Mouse (Mus musculus) bone marrow, adult 2 months (tissue): ENCODE results near the gene Tubgcp2. TPM values are rescaled to one million over a fixed set of nuclear protein-coding genes. Genes with fewer than 3 reads are reported as not detected.

Source experiments
- H3K27ac ChIP-seq: fragments of 200-500 bp; 2 replicates; pipeline ENCODE4 v1.5.1; 2012; ENCODE audit warnings: low read depth, mild to moderate bottlenecking, control low read depth, inconsistent platforms, low read length; ENCODE audit not compliant: control insufficient read depth, poor library complexity, insufficient read depth
- H3K4me1 ChIP-seq: fragments of 200-500 bp; 2 replicates; pipeline ENCODE4 v1.6.1; 2011; ENCODE audit warnings: low read length; ENCODE audit not compliant: control insufficient read depth, insufficient read depth
- H3K4me3 ChIP-seq: fragments of 200-500 bp; replicated peaks from 2 replicates; pipeline ENCODE3; 2011; ENCODE audit warnings: mild to moderate bottlenecking, low read depth, low read length, control low read depth; ENCODE audit not compliant: control insufficient read depth
- CTCF ChIP-seq: fragments of 200-500 bp; IDR thresholded peaks from 2 replicates; pipeline ENCODE4 v1.5.1; 2011; ENCODE audit warnings: low read length, control low read depth; ENCODE audit not compliant: control insufficient read depth, insufficient read depth
- POLR2A ChIP-seq: fragments of 200-500 bp; IDR thresholded peaks from 2 replicates; pipeline ENCODE4 v1.6.1; 2011; ENCODE audit warnings: low read depth, mild to moderate bottlenecking, control low read depth, low read length, borderline replicate concordance; ENCODE audit not compliant: control insufficient read depth
- WGBS: fragments of 180-500 bp; shearing (Covaris S2); methylation state at CpG from one replicate; pipeline ENCODE4 v1.1.7; 2018; 5-methylcytosine and 5-hydroxymethylcytosine counted together
- polyA plus RNA-seq: library from polyadenylated mRNA; stranded (reverse); fragments of >200 nt; gene quantifications from 2 replicates; pipeline ENCODE4 v1.2.4, GENCODE M21; 2011; ENCODE audit warnings: low replicate concordance; ENCODE audit not compliant: missing spikeins, insufficient read depth, insufficient read length

The Tubgcp2 gene
- polyA plus RNA-seq, 1 experiment: 17.5 TPM

DNA sequence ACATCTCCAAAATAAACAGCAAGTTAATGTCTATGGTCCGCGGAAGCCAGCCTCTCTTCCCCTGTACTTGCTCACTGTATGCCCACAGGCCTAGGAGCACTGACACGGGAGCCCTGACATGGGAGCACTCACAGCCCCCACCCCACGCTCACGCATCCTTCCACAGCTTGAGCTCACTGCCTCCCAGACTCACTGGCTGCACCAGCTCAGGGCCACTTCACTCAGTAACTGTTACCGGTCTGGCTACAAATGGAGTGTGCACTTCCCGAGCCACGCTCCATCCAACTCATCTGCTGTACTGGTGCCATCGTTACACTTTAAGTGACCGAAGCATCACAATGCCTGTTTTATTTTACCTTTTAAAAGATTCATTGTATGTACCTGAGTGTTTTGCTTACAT lies 4.1 kb downstream of the Tubgcp2 start:
- WGBS: 93% methylated on average over 10 of the region's 10 CpGs
- Histone ChIP-seq H3K27ac (no peak overlapping the region), H3K4me3 (no peak overlapping the region), H3K4me1 (no peaks in the 10 kb centered on the region)
- TF ChIP-seq CTCF (no peak), POLR2A (no peak)

DNA sequence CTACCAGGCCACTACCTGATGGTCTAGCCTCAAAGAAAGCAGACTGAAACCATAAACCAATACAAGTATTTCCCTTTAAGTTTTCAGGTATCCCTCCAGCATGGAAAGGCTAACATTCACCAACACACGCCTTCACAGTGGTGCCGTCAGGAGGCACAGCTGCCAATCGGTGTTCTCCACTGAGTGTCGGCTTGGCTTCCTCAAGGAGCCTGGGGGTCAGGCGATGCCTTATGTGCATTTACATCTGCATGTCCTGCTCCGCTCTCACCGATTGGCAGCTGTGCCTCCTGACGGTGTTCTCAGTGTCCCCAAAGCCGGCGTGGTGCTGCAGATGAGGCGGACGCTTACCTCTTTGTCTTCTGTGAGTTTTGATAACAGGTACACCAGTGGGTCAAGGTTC lies 4.7 kb downstream of the Tubgcp2 start:
- 94% methylated on average over 12 of the region's 12 CpGs for WGBS
- Histone ChIP-seq H3K4me1 (no peaks in the 10 kb centered on the region), H3K4me3 (no peak overlapping the region), H3K27ac (no peak overlapping the region)
- TF ChIP-seq CTCF: no peak
- TF ChIP-seq POLR2A: no peak

DNA sequence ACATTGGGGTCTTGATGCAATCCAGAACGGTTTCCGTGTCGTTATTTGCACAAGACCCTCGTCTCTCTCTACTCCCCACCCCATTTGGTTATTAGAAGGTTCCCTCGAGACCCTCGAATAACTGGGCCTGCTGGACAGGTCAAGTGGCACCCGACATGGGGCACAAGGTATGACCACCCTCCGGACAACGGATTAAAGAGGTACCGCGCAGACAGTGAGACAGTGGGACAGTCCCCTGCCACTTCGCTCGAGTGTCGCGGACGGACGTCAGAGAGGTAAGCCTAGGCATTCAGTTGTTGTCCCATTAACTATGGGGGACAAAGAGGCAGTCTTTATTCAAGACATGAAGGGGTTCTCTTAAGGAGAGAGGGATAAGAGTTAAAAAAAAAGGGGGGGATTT lies 25.1 kb downstream of the Tubgcp2 start:
- 91% methylated on average over 17 of the region's 17 CpGs for WGBS
- no peaks in the 10 kb centered on the region for H3K4me1 ChIP-seq
- no peak for TF ChIP-seq CTCF
- no peak for TF ChIP-seq POLR2A

DNA sequence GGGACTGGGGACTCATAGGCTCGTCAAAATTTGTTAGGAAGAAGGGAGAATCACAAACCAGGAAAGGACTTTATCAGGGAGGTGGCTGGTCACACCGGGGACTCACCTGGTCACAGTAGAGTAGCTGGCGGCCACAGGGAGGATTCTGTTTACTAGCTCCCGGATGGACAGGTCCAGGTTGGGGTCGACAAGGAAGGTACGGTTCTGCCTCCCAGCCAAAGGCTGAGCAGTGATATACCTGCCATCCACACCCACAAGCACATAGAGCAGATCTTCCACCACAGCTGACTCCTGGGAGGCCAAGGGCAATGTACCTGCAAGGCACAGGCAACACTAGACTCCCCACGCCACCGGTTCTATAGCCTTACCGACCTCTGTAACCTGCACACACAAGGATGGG lies 28.7 kb downstream of the Tubgcp2 start:
- WGBS: 92% methylated on average over 9 of the region's 9 CpGs
- Histone ChIP-seq H3K4me3 (no peak overlapping the region), H3K4me1 (no peaks in the 10 kb centered on the region), H3K27ac (no peak overlapping the region)
- TF ChIP-seq POLR2A (no peak), CTCF (no peak)

More for the DNA sequence above, 25.1 kb downstream of the Tubgcp2 start:
- Histone ChIP-seq H3K27ac (no peak overlapping the region), H3K4me3 (no peak overlapping the region)

DNA sequence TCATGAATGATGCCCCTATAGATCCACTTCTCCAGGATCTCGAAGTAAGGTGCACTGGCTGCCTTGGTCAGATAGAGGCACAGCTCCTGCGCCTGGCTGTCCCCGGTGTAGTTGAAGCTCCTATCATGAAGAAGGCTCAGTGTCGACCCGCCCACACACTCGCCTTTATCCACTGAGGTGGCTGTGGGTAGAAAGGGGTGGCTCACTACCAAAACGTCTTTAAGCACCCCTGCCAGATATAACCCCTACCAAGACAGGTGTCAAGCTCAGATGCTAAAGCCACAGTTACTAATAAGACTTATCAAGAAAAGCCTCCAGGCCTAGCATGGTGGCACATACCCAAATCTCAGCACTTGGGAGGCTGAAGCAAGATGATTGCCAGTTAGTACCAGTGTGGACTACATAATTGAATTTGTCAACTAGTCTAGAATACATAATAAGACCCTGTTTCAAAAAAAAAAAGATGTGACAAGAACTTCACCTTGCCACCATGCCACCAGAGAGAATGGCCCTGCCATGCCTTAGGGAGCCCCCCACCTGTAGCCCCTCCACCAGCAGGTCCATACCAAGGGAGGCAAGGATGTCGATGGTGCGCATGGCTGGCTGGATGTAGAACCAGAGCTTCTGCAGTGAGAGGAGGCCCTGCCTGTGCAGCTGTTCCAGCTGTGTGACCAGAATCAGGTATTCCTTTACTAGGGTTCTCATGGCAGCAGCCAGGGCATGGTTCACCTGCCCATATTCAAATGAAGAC lies 29.4 kb downstream of the Tubgcp2 start:
- H3K4me3 ChIP-seq: no peak overlapping the region
- TF ChIP-seq POLR2A (no peak), CTCF (no peak)
- H3K27ac ChIP-seq: no peak overlapping the region
- no peaks in the 10 kb centered on the region for H3K4me1 ChIP-seq
- 82% methylated on average over 9 of the region's 9 CpGs for WGBS

DNA sequence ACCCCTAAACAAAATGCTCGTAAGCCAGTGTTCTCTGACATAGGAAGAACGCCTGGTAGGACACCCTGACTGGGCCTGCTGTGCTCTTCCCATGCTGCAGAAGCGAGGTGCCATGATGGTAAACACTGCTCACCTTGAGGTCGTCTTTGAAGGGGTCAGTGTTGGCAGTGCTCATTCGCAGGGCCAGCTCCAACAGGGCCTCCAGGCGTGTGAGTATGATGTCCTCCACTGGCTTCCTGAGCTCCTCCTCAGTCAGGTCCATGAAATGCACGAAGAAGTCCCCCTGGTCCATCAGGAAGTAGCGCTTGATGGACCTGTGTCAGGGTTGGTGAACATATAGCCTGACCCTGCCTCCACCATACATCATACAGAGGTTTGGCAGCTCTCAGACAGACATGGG lies 31.8 kb downstream of the Tubgcp2 start:
- no peak for TF ChIP-seq POLR2A
- TF ChIP-seq CTCF: no peak
- H3K27ac ChIP-seq: no peak overlapping the region
- H3K4me3 ChIP-seq: no peak overlapping the region
- H3K4me1 ChIP-seq: no peaks in the 10 kb centered on the region
- 87% methylated on average over 8 of the region's 8 CpGs for WGBS

DNA sequence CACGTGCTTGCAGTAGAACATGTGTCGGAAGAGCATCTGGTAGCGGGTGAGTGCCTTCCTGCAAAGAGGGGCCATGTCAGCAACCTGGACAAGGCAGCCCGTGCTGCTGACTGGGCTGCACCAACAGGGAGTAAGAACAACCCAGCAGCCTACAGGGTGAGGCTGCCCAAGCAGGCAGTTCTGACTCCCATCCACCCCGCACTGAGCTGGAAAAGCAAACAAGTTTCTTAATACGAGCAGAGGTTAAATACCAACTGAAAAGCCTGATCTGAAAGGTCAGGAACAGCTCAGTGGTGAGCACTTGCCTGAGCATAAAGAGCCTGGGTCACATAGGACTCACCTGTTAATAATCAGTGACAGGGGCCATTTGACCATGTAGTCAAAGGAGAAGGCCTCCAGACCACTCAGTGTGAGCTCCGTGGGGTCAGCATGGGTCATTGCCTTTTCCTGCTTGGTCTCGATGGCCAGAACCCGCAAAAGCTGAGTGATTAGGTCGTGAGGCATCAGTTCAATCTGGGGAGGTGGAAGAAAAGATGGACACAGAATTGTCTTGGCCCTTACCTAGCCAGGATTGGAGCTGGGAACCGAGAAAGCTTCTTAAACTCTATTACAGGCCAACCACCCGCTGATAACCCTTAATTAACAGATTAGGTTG lies 35.3 kb downstream of the Tubgcp2 start:
- no peaks in the 10 kb centered on the region for H3K4me1 ChIP-seq
- no peak overlapping the region for H3K27ac ChIP-seq
- TF ChIP-seq POLR2A: no peak
- 90% methylated on average over 12 of the region's 12 CpGs for WGBS
- no peak overlapping the region for H3K4me3 ChIP-seq

DNA sequence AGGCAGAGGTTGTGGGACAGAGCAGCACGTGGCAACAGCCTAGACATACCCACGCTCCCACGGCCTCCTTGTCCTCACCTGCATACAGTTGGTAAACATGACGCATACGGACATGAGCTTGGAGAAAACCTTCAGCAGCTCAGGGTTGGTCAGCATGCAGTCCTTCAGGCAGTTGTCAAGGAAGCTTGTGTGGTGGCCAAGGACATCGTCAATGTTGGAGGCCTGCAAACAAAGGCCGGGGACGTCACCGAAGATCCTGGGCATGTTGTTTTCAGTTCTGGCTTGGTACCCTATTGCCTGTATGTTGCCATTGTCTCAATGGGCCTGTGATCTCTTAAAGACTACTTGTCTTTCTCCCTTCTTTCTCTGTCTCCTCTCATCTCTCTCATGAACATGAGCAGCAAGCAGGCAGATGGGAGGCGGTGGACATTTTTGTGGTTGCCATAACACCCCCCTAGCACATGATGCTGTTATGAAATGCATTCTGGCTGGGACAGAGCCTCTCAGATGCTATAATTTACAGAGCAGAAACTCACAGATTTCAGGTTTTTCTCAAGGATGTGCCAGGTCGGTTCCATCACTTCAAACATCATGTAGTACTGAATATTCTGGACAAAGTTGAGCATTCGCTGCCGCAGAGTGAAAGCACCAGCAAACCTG lies 37.6 kb downstream of the Tubgcp2 start:
- no peaks in the 10 kb centered on the region for H3K4me1 ChIP-seq
- TF ChIP-seq POLR2A (no peak), CTCF (no peak)
- WGBS: 94% methylated on average over 13 of the region's 13 CpGs
- H3K4me3 ChIP-seq: no peak overlapping the region
- H3K27ac ChIP-seq: no peak overlapping the region
